Mouse (Mus musculus) cerebellum, adult 2 months (tissue): Measurements from ENCODE around the gene Hist1h3g.

Source experiments
- CTCF ChIP-seq: fragments of 200-500 bp; IDR thresholded peaks from 2 replicates; pipeline ENCODE4 v1.5.1; 2011; ENCODE audit warnings: low read depth, mild to moderate bottlenecking, control low read depth, low read length, moderate library complexity, borderline replicate concordance; ENCODE audit not compliant: insufficient read depth
- POLR2A ChIP-seq: fragments of 200-500 bp; IDR thresholded peaks from 2 replicates; pipeline ENCODE4 v1.6.1; 2011; ENCODE audit warnings: low read length, control low read depth, borderline replicate concordance; ENCODE audit not compliant: insufficient read depth

- TF ChIP-seq CTCF = no peak
- TF ChIP-seq POLR2A = no peak
Observed at GRCm38 (mm10) chr13:23495526-23495925, 39.7 kb upstream of the Hist1h3g start.
